21 mouse cellular contexts compared by ENCODE assay signal in the genomic region with DNA sequence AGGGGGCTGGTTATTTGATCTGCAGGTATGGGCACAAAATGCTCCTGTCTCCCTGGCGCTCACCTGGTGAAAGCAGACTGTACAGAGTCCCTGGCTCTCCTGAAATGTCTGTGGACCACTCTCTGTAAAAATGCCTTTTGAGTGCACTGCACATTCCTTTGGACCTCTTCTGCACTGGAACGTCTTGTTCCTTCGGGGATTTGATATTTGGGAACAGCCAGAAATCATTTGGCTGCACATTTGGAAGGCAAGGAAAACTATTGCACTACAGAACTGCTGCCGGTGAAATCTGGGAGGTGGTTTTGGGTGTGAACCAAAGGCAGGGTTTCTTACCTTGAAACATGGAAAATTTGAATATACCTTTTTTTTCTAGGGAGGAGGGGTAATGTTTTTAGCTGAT. TPM values are rescaled to one million over a fixed set of nuclear protein-coding genes. Genes with fewer than 3 reads are reported as not detected.
DNase-seq lines count a peak whose midpoint lies in the region; ATAC-seq and TF ChIP-seq lines count a peak whose summit lies in the region.
"Had no signal": no experiment of that assay in that cellular context is flagged by ENCODE, and none has a peak within 500 bp of the region (broad histone marks: within the 10 kb centered on the region; RNA-seq: fewer than 3 reads in every experiment).

No protein-coding gene starts in this region.

- intact Hi-C loops in left cerebral cortex, postnatal 4 days (cut with DNase I), result no loop called here

- H3K27me3 ChIP-seq in testis, adult 2 months (ENCODE audit: control insufficient read depth, insufficient read depth, low read length), result no peaks in the 10 kb centered on the region
- no peaks in the 10 kb centered on the region for H3K27me3 ChIP-seq in lung, postnatal 0 days (replicated peaks; ENCODE audit: insufficient read depth, low read length)
- H3K27me3 ChIP-seq: heart, embryonic 15.5 days; intestine, embryonic 15.5 days; liver, embryonic 13.5 days; midbrain, embryonic 12.5 days; neural tube, embryonic 13.5 days; Patski had no signal

- DNase-seq in gastrocnemius, adult 18-20 months (ENCODE audit: low spot score), result peak; percentile 67
- no peak for DNase-seq in gastrocnemius, postnatal 10 days
- no peak for DNase-seq in testis, postnatal 10 days (ENCODE audit: low spot score)
- DNase-seq in lung, postnatal 0 days (ENCODE audit: low spot score), result peak; percentile 39
- DNase-seq in left cerebral cortex, postnatal 4 days, result no peak
- DNase-seq in thymus, postnatal 10 days (ENCODE audit: low spot score in 2 of 2), result no peak
- DNase-seq: cerebellum, adult 18-20 months; kidney, postnatal 10 days; liver, embryonic 13.5 days; thymus, postnatal 36 days had no signal

- TF ChIP-seq POLR2A in testis, adult 2 months (IDR thresholded peaks at IDR 0.05; ENCODE audit: control insufficient read depth, low read depth, low read length), result no peak

- no peak for TF ChIP-seq CTCF in testis, adult 2 months (IDR thresholded peaks at IDR 0.05; ENCODE audit: control insufficient read depth, insufficient read depth, insufficient replicate concordance, low read depth, low read length)
- no peak for TF ChIP-seq CTCF in lung, postnatal 0 days (IDR thresholded peaks at IDR 0.05)

- no peaks in the 10 kb centered on the region for H3K9me3 ChIP-seq in lung, postnatal 0 days (ENCODE audit: low read length)
- H3K9me3 ChIP-seq: embryonic facial prominence, embryonic 10.5 days; heart, embryonic 15.5 days; intestine, embryonic 15.5 days; liver, embryonic 13.5 days; midbrain, embryonic 12.5 days; neural tube, embryonic 13.5 days had no signal

- peak; percentile 29; the same call in 1 of the 2 replicates for ATAC-seq in lung, postnatal 0 days
- ATAC-seq: activated CD4-positive, CD25-positive, alpha-beta regulatory T cell, adult 4 months; forebrain, embryonic 14.5 days; intestine, embryonic 15.5 days; Patski had no signal

- peak overlapping the region; percentile 85 for H3K27ac ChIP-seq in testis, adult 2 months (ENCODE audit: control insufficient read depth, insufficient read depth, low read depth, low read length)
- no peak overlapping the region for H3K27ac ChIP-seq in lung, postnatal 0 days (ENCODE audit: low read length)
- H3K27ac ChIP-seq: embryonic facial prominence, embryonic 10.5 days; heart, embryonic 15.5 days; hindbrain, embryonic 14.5 days; intestine, embryonic 15.5 days; liver, embryonic 13.5 days; macrophage; midbrain, embryonic 12.5 days; neural tube, embryonic 13.5 days had no signal

- 42% methylated on average over 4 of the region's 4 CpGs for WGBS in lung, postnatal 0 days

- peaks cover 2% of the 10 kb centered on the region; the same call in 1 of the 2 replicates for H3K4me1 ChIP-seq in testis, adult 2 months (ENCODE audit: control insufficient read depth, insufficient read depth, low read length)
- peaks cover 11% of the 10 kb centered on the region; the same call in 1 of the 2 replicates for H3K4me1 ChIP-seq in lung, postnatal 0 days (ENCODE audit: insufficient read depth, low read depth, low read length)
- H3K4me1 ChIP-seq: intestine, embryonic 15.5 days had no signal

- H3K4me3 ChIP-seq in testis, adult 2 months (ENCODE audit: control insufficient read depth, low read depth, low read length), result no peak overlapping the region
- H3K4me3 ChIP-seq in lung, postnatal 0 days (ENCODE audit: low read depth, low read length), result no peak overlapping the region
- H3K4me3 ChIP-seq: embryonic facial prominence, embryonic 10.5 days; heart, embryonic 15.5 days; intestine, embryonic 15.5 days; liver, embryonic 13.5 days; midbrain, embryonic 12.5 days; neural tube, embryonic 13.5 days had no signal

- H3K36me3 ChIP-seq in testis, adult 2 months (ENCODE audit: control insufficient read depth, insufficient read depth, low read length), result no peaks in the 10 kb centered on the region
- H3K36me3 ChIP-seq in lung, postnatal 0 days (ENCODE audit: insufficient read depth, low read length), result no peaks in the 10 kb centered on the region
- H3K36me3 ChIP-seq: embryonic facial prominence, embryonic 10.5 days; heart, embryonic 15.5 days; intestine, embryonic 15.5 days; liver, embryonic 13.5 days; midbrain, embryonic 12.5 days; neural tube, embryonic 13.5 days had no signal

- TF ChIP-seq EP300 in lung, postnatal 0 days (IDR thresholded peaks at IDR 0.05), result peak; percentile 92

- H3K4me2 ChIP-seq in lung, postnatal 0 days (replicated peaks; ENCODE audit: low read depth, low read length), result no peak overlapping the region
- H3K4me2 ChIP-seq: heart, embryonic 15.5 days; hindbrain, embryonic 14.5 days; intestine, embryonic 15.5 days; liver, embryonic 13.5 days; midbrain, embryonic 12.5 days; neural tube, embryonic 13.5 days had no signal

- H3K9ac ChIP-seq in lung, postnatal 0 days (replicated peaks; ENCODE audit: low read depth), result no peak overlapping the region
- H3K9ac ChIP-seq: heart, embryonic 15.5 days; hindbrain, embryonic 14.5 days; intestine, embryonic 15.5 days; liver, embryonic 13.5 days; midbrain, embryonic 12.5 days; neural tube, embryonic 13.5 days had no signal

RNA-seq across cellular contexts. Expression of a gene that starts 38.1 kb away (rescaled TPM):
- 1 to 10 TPM; 7.1 to 7.4 TPM for total RNA-seq in gastrocnemius, adult 18-20 months (2021)
- total RNA-seq in gastrocnemius, postnatal 10 days (2021), result 10 to 100 TPM; 13.8 to 18.3 TPM
- polyA plus RNA-seq in testis, adult 2 months (2012; rRNA removed), result 5.0 and 9.8 TPM in 2 replicates
- 3.7 and 4.6 TPM in 2 replicates for polyA plus RNA-seq in lung, postnatal 0 days (2015; fragmentation: Nextera tagmentation; extraction: Ambion mirVana)
- total RNA-seq in left cerebral cortex, postnatal 4 days (2021), result 10 to 100 TPM; 34.3 to 34.8 TPM

Comparison
In these comparisons a context has a peak if more than half of its experiments do, and no peak if none do; other contexts are left out.
1. DNase-seq: peak in gastrocnemius, adult 18-20 months (single experiment) and lung, postnatal 0 days (single experiment); none in gastrocnemius, postnatal 10 days (single experiment), testis, postnatal 10 days (single experiment), left cerebral cortex, postnatal 4 days (single experiment) and thymus, postnatal 10 days (0 of 2).